Mouse (Mus musculus): ENCODE measurements around the gene Mad2l1bp. TPM values are rescaled to one million over a fixed set of nuclear protein-coding genes. Genes with fewer than 3 reads are reported as not detected.

Gene Mad2l1bp
- polyA plus RNA-seq, 1 experiment from 2014 or later: 31.6 TPM

- no peak overlapping the region for H3K9ac ChIP-seq (ENCODE audit: low read length)
- 88% methylated on average over 4 of the region's 4 CpGs for WGBS
- H3K4me1 ChIP-seq (ENCODE audit: control insufficient read depth, insufficient read depth, low read length): no peaks in the 10 kb centered on the region
- H3K27me3 ChIP-seq (replicated peaks; ENCODE audit: control insufficient read depth, insufficient read depth, low read length): no peaks in the 10 kb centered on the region
- ATAC-seq: no peak
- peaks cover 87% of the 10 kb centered on the region for H3K36me3 ChIP-seq (ENCODE audit: control insufficient read depth, insufficient read depth, low read length)
- H3K4me3 ChIP-seq (ENCODE audit: low read depth, low read length): no peak overlapping the region
- no peaks in the 10 kb centered on the region for H3K9me3 ChIP-seq (replicated peaks; ENCODE audit: control insufficient read depth, low read length)
- no peak overlapping the region for H3K27ac ChIP-seq (ENCODE audit: low read depth, low read length)
- DNase-seq (ENCODE audit: low spot score): no peak
- H3K4me2 ChIP-seq (ENCODE audit: low read length): no peak overlapping the region
These were observed 30.1 kb downstream of the Mad2l1bp start for GRCm38 (mm10) chr17:46123285-46123684.

- 95% methylated on average over 4 of the region's 4 CpGs for whole genome bisulfite sequencing
These were observed 30.6 kb downstream of the Mad2l1bp start for GRCm38 (mm10) chr17:46122791-46123190.

GRCm38 (mm10) chr17:46119641-46120040 is 33.7 kb downstream of the Mad2l1bp start:
- Histone ChIP-seq H3K4me2 (ENCODE audit: low read length) (no peak overlapping the region), H3K36me3 (ENCODE audit: control insufficient read depth, insufficient read depth, low read length) (peaks cover 63% of the 10 kb centered on the region)
- 91% methylated on average over 10 of the region's 10 CpGs for WGBS

More at GRCm38 (mm10) chr17:46122791-46123190, 30.6 kb downstream of the Mad2l1bp start:
- Histone ChIP-seq H3K4me3 (ENCODE audit: low read depth, low read length) (no peak overlapping the region), H3K36me3 (ENCODE audit: control insufficient read depth, insufficient read depth, low read length) (peaks cover 87% of the 10 kb centered on the region), H3K27ac (ENCODE audit: low read depth, low read length) (no peak overlapping the region), H3K9ac (ENCODE audit: low read length) (no peak overlapping the region), H3K4me2 (ENCODE audit: low read length) (no peak overlapping the region), H3K27me3 (replicated peaks; ENCODE audit: control insufficient read depth, insufficient read depth, low read length) (no peaks in the 10 kb centered on the region), H3K4me1 (ENCODE audit: control insufficient read depth, insufficient read depth, low read length) (no peaks in the 10 kb centered on the region), H3K9me3 (replicated peaks; ENCODE audit: control insufficient read depth, low read length) (no peaks in the 10 kb centered on the region)
- no peak for ATAC-seq
- no peak for DNase-seq (ENCODE audit: low spot score)

GRCm38 (mm10) chr17:46118423-46118850 is 34.9 kb downstream of the Mad2l1bp start:
- no peak for ATAC-seq
- WGBS: 74% methylated on average over 4 of the region's 4 CpGs

More at GRCm38 (mm10) chr17:46119641-46120040, 33.7 kb downstream of the Mad2l1bp start:
- Histone ChIP-seq H3K9ac (ENCODE audit: low read length) (no peak overlapping the region), H3K4me3 (ENCODE audit: low read depth, low read length) (no peak overlapping the region), H3K9me3 (replicated peaks; ENCODE audit: control insufficient read depth, low read length) (no peaks in the 10 kb centered on the region), H3K4me1 (ENCODE audit: control insufficient read depth, insufficient read depth, low read length) (no peaks in the 10 kb centered on the region), H3K27me3 (replicated peaks; ENCODE audit: control insufficient read depth, insufficient read depth, low read length) (no peaks in the 10 kb centered on the region), H3K27ac (ENCODE audit: low read depth, low read length) (no peak overlapping the region)
- ATAC-seq (no peak), DNase-seq (ENCODE audit: low spot score) (no peak)

GRCm38 (mm10) chr17:46117623-46118422 is 35.5 kb downstream of the Mad2l1bp start:
- Histone ChIP-seq H3K36me3 (ENCODE audit: control insufficient read depth, insufficient read depth, low read length) (peaks cover 45% of the 10 kb centered on the region), H3K4me2 (ENCODE audit: low read length) (no peak overlapping the region), H3K4me1 (ENCODE audit: control insufficient read depth, insufficient read depth, low read length) (no peaks in the 10 kb centered on the region), H3K27me3 (replicated peaks; ENCODE audit: control insufficient read depth, insufficient read depth, low read length) (no peaks in the 10 kb centered on the region), H3K4me3 (ENCODE audit: low read depth, low read length) (no peak overlapping the region), H3K9ac (ENCODE audit: low read length) (no peak overlapping the region), H3K9me3 (replicated peaks; ENCODE audit: control insufficient read depth, low read length) (no peaks in the 10 kb centered on the region), H3K27ac (ENCODE audit: low read depth, low read length) (no peak overlapping the region)
- 89% methylated on average over 13 of the region's 13 CpGs for WGBS
- no peak for DNase-seq (ENCODE audit: low spot score)
- ATAC-seq: no peak

More at GRCm38 (mm10) chr17:46118423-46118850, 34.9 kb downstream of the Mad2l1bp start:
- peaks cover 51% of the 10 kb centered on the region for H3K36me3 ChIP-seq (ENCODE audit: control insufficient read depth, insufficient read depth, low read length)
- DNase-seq (ENCODE audit: low spot score): peak; percentile 11
- no peaks in the 10 kb centered on the region for H3K4me1 ChIP-seq (ENCODE audit: control insufficient read depth, insufficient read depth, low read length)
- no peaks in the 10 kb centered on the region for H3K27me3 ChIP-seq (replicated peaks; ENCODE audit: control insufficient read depth, insufficient read depth, low read length)
- H3K4me2 ChIP-seq (ENCODE audit: low read length): no peak overlapping the region
- H3K4me3 ChIP-seq (ENCODE audit: low read depth, low read length): no peak overlapping the region
- no peaks in the 10 kb centered on the region for H3K9me3 ChIP-seq (replicated peaks; ENCODE audit: control insufficient read depth, low read length)
- H3K27ac ChIP-seq (ENCODE audit: low read depth, low read length): no peak overlapping the region
- H3K9ac ChIP-seq (ENCODE audit: low read length): no peak overlapping the region

DNA sequence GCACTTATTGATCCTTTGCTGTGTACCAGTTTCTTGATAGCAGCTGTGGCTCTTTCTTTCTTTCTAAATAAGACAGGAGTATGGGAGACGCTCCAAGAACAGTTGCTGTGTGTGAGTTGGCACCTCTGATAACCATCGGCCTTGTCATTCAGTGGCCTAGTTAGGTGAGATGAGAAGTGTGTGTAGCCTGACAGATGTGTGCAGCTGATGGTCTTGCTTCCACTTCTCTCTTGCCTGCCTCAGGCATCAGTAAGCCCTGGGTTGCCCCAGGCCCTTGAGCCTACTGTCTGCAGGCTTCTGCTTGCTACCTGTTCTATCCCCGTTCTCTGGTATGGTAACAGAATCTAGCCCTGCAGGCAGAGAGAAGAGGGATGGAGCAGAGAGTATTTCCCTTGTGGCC is 36.5 kb downstream of the Mad2l1bp start:
- ATAC-seq: no peak

DNA sequence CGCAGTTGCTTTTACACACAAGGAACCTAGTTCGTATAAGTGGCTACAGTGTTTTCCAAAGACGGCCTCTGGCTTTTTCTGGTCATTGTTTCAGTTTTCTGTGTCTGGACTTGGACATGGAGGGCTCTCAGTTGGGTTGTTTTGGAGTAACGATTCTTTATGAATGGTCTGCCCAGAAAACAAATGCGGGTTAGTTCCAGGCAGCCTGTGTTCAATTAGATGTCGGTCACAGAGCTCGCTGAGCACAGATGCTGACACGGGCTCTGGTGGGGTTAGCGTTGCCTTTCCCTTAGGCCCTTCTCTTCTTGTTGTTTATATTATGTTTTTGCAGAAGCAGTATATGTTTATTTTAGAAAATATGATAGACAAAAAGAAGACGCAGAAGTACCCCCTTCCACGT is 37.2 kb downstream of the Mad2l1bp start:
- H3K4me1 ChIP-seq (ENCODE audit: control insufficient read depth, insufficient read depth, low read length): peaks cover 3% of the 10 kb centered on the region
- H3K9me3 ChIP-seq (replicated peaks; ENCODE audit: control insufficient read depth, low read length): no peaks in the 10 kb centered on the region
- no peak overlapping the region for H3K4me3 ChIP-seq (ENCODE audit: low read depth, low read length)
- H3K36me3 ChIP-seq (ENCODE audit: control insufficient read depth, insufficient read depth, low read length): peaks cover 34% of the 10 kb centered on the region
- peak overlapping the region; percentile 17; the same call in 1 of the 2 replicates for H3K9ac ChIP-seq (ENCODE audit: low read length)
- ATAC-seq: no peak
- no peak overlapping the region for H3K27ac ChIP-seq (ENCODE audit: low read depth, low read length)
- WGBS: 85% methylated on average over 11 of the region's 11 CpGs
- no peaks in the 10 kb centered on the region for H3K27me3 ChIP-seq (replicated peaks; ENCODE audit: control insufficient read depth, insufficient read depth, low read length)
- DNase-seq (ENCODE audit: low spot score): no peak
- H3K4me2 ChIP-seq (ENCODE audit: low read length): no peak overlapping the region

More for the DNA sequence above, 36.5 kb downstream of the Mad2l1bp start:
- no peak overlapping the region for H3K4me3 ChIP-seq (ENCODE audit: low read depth, low read length)
- H3K4me1 ChIP-seq (ENCODE audit: control insufficient read depth, insufficient read depth, low read length): no peaks in the 10 kb centered on the region
- peaks cover 35% of the 10 kb centered on the region for H3K36me3 ChIP-seq (ENCODE audit: control insufficient read depth, insufficient read depth, low read length)
- WGBS: 90% methylated on average over 3 of the region's 3 CpGs
- no peak overlapping the region for H3K9ac ChIP-seq (ENCODE audit: low read length)
- H3K4me2 ChIP-seq (ENCODE audit: low read length): no peak overlapping the region
- no peak overlapping the region for H3K27ac ChIP-seq (ENCODE audit: low read depth, low read length)
- no peaks in the 10 kb centered on the region for H3K9me3 ChIP-seq (replicated peaks; ENCODE audit: control insufficient read depth, low read length)
- no peaks in the 10 kb centered on the region for H3K27me3 ChIP-seq (replicated peaks; ENCODE audit: control insufficient read depth, insufficient read depth, low read length)
- DNase-seq (ENCODE audit: low spot score): no peak

DNA sequence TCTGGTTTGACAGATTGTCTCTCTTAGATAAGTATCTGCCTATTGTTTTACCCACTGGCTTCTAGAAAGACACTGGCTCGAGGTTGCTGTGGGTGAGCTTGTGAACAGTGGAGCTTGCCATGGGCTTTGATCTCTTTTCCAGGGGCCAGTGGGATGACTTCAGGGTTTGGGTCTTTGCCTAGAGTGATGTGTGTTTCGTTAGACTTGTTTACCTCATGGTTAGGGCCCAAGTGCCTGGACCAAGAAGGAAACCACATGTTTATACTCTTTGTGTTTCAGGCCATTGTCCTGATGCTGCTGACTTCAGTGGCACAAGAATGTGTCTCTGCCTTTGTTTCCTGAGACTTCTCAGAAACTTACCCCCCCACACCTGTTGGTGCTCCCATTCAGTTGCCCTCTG is 37.9 kb downstream of the Mad2l1bp start:
- no peak overlapping the region for H3K9ac ChIP-seq (ENCODE audit: low read length)
- DNase-seq (ENCODE audit: low spot score) (no peak), ATAC-seq (no peak)
- H3K4me3 ChIP-seq (ENCODE audit: low read depth, low read length): no peak overlapping the region
- 74% methylated on average over 2 of the region's 2 CpGs for WGBS
- peaks cover 3% of the 10 kb centered on the region for H3K4me1 ChIP-seq (ENCODE audit: control insufficient read depth, insufficient read depth, low read length)
- no peaks in the 10 kb centered on the region for H3K27me3 ChIP-seq (replicated peaks; ENCODE audit: control insufficient read depth, insufficient read depth, low read length)
- H3K27ac ChIP-seq (ENCODE audit: low read depth, low read length): no peak overlapping the region
- H3K36me3 ChIP-seq (ENCODE audit: control insufficient read depth, insufficient read depth, low read length): peaks cover 33% of the 10 kb centered on the region
- H3K4me2 ChIP-seq (ENCODE audit: low read length): no peak overlapping the region
- H3K9me3 ChIP-seq (replicated peaks; ENCODE audit: control insufficient read depth, low read length): no peaks in the 10 kb centered on the region
